Mouse (Mus musculus) megakaryocyte-erythroid progenitor cell, adult 5-6 weeks (primary cell): ENCODE measurements around the gene Gm21915. TPM values are rescaled to one million over a fixed set of nuclear protein-coding genes. Genes with fewer than 3 reads are reported as not detected.

Experiments
- ATAC-seq: replicated peaks from 2 replicates; pipeline ENCODE4 v1.8.0; 2016; ENCODE audit warnings: mild to moderate bottlenecking, inconsistent platforms; ENCODE audit not compliant: severe bottlenecking, poor library complexity, low FRiP score, low TSS enrichment
- total RNA-seq, 2 experiments: library from RNA; stranded (forward) in 1 of 2; stranded (reverse) in 1 of 2; fragments of 200-1000, 215-1000 nt in 1 of 2; fragments of >200 nt in 1 of 2; fragmentation: Nextera tagmentation in 1 of 2; gene quantifications; 2 replicates each; pipeline ENCODE4 v1.2.3; 2014 to 2017

The Gm21915 gene
- total RNA-seq, 2 experiments from 2014 or later: not detected

- ATAC-seq: no peak
Measured at GRCm38 (mm10) chr9:40651239-40651859, 19.1 kb upstream of the Gm21915 start.

GRCm38 (mm10) chr9:40652757-40653156 lies 17.7 kb upstream of the Gm21915 start:
- ATAC-seq: no peak

- no peak for ATAC-seq
Measured at GRCm38 (mm10) chr9:40666190-40666803, 4.1 kb upstream of the Gm21915 start.

GRCm38 (mm10) chr9:40671323-40671930 lies 1.0 kb downstream of the Gm21915 start:
- ATAC-seq: no peak

- ATAC-seq: no peak
Measured at GRCm38 (mm10) chr9:40675203-40675958, 5.0 kb downstream of the Gm21915 start.

GRCm38 (mm10) chr9:40678653-40679052 lies 8.2 kb downstream of the Gm21915 start:
- ATAC-seq: no peak

GRCm38 (mm10) chr9:40685801-40686420 lies 15.5 kb downstream of the Gm21915 start, which contains the start of gene Clmp:
Clmp (plus strand) TSS chr9:40685962.
- no peak for ATAC-seq

GRCm38 (mm10) chr9:40686421-40686899 lies 16.0 kb downstream of the Gm21915 start:
- no peak for ATAC-seq

GRCm38 (mm10) chr9:40687053-40687452 lies 16.6 kb downstream of the Gm21915 start:
- no peak for ATAC-seq

GRCm38 (mm10) chr9:40687553-40687952 lies 17.1 kb downstream of the Gm21915 start:
- no peak for ATAC-seq

- no peak for ATAC-seq
Measured at GRCm38 (mm10) chr9:40690511-40690910, 20.1 kb downstream of the Gm21915 start.

GRCm38 (mm10) chr9:40693026-40693425 lies 22.6 kb downstream of the Gm21915 start:
- no peak for ATAC-seq

GRCm38 (mm10) chr9:40693768-40694167 lies 23.4 kb downstream of the Gm21915 start:
- ATAC-seq: no peak

GRCm38 (mm10) chr9:40694284-40694683 lies 23.9 kb downstream of the Gm21915 start:
- ATAC-seq: no peak

- no peak for ATAC-seq
Measured at GRCm38 (mm10) chr9:40696086-40696485, 25.7 kb downstream of the Gm21915 start.

- ATAC-seq: no peak
Measured at GRCm38 (mm10) chr9:40699194-40699593, 28.8 kb downstream of the Gm21915 start.

- no peak for ATAC-seq
Measured at GRCm38 (mm10) chr9:40700253-40700652, 29.8 kb downstream of the Gm21915 start.

- ATAC-seq: no peak
Measured at GRCm38 (mm10) chr9:40704364-40705276, 34.2 kb downstream of the Gm21915 start.
